Mouse (Mus musculus) 3T3-L1 (cell line): ENCODE measurements around the gene Gm10118.

Experiments used
- DNase-seq: peaks from one replicate; pipeline ENCODE4 v3.0.0-alpha.2; 2015; ENCODE audit warnings: low read depth, low spot score

The Gm10118 gene

GRCm38 (mm10) chr10:63927334-63927733 lies at the start of gene Gm10118:
Gene Gm10118 (minus strand): TSS chr10:63927434.
- no peak for DNase-seq

- no peak for DNase-seq
Measured at GRCm38 (mm10) chr10:63972300-63972699, 45.1 kb upstream of the Gm10118 start.

GRCm38 (mm10) chr10:63954308-63954930 lies 27.2 kb upstream of the Gm10118 start:
- peak; percentile 16 for DNase-seq

GRCm38 (mm10) chr10:63951481-63951880 lies 24.2 kb upstream of the Gm10118 start:
- DNase-seq: no peak

- no peak for DNase-seq
Measured at GRCm38 (mm10) chr10:63950867-63951266, 23.6 kb upstream of the Gm10118 start.

- no peak for DNase-seq
Measured at GRCm38 (mm10) chr10:63947266-63947665, 20.0 kb upstream of the Gm10118 start.

GRCm38 (mm10) chr10:63945534-63945933 lies 18.3 kb upstream of the Gm10118 start:
- no peak for DNase-seq

GRCm38 (mm10) chr10:63933946-63934345 lies 6.7 kb upstream of the Gm10118 start:
- DNase-seq: no peak

GRCm38 (mm10) chr10:63908878-63909277 lies 18.4 kb downstream of the Gm10118 start:
- peak; percentile 20 for DNase-seq

GRCm38 (mm10) chr10:63899891-63900290 lies 27.3 kb downstream of the Gm10118 start:
- no peak for DNase-seq

- DNase-seq: no peak
Measured at GRCm38 (mm10) chr10:63894612-63895011, 32.6 kb downstream of the Gm10118 start.

- DNase-seq: no peak
Measured at GRCm38 (mm10) chr10:63886449-63887088, 40.7 kb downstream of the Gm10118 start.

- DNase-seq: no peak
Measured at GRCm38 (mm10) chr10:63880462-63880903, 46.8 kb downstream of the Gm10118 start.
